Mouse (Mus musculus) embryonic fibroblast, embryonic 13.5 days (primary cell): ENCODE results near the gene Cux2.

Experiments used
- CTCF ChIP-seq: IDR thresholded peaks from 2 replicates; pipeline ENCODE4 v1.5.1; 2011; ENCODE audit warnings: mild to moderate bottlenecking, control low read depth, low read length, moderate library complexity, borderline replicate concordance; ENCODE audit not compliant: insufficient read depth
- POLR2A ChIP-seq: IDR thresholded peaks from 2 replicates; pipeline ENCODE4 v1.6.1; 2011; ENCODE audit warnings: low read depth, mild to moderate bottlenecking, control low read depth, low read length, moderate library complexity

- TF ChIP-seq POLR2A (no peak), CTCF (no peak)
Observed at GRCm38 (mm10) chr5:121849478-121850349, 200.2 kb downstream of the Cux2 start.
